Mouse (Mus musculus): ENCODE measurements around the gene Lrig1.

GRCm38 (mm10) chr6:94738647-94739046 is 38.7 kb upstream of the Lrig1 start:
- TF ChIP-seq POLR2A (IDR thresholded peaks at IDR 0.05; ENCODE audit: low read depth, low read length) = no peak
- TF ChIP-seq CTCF (IDR thresholded peaks at IDR 0.05; ENCODE audit: extremely low read depth, insufficient read depth, insufficient read length, insufficient replicate concordance) = no peak

Data from spleen, adult 2 months (tissue).